Mouse (Mus musculus) layer of hippocampus, postnatal 36 days (tissue): Measurements from ENCODE around the gene Dpysl5. TPM values are rescaled to one million over a fixed set of nuclear protein-coding genes. Genes with fewer than 3 reads are reported as not detected.

Experiments used
- DNase-seq, 2 experiments: peaks; one replicate each; pipeline ENCODE4 v3.0.0; 2022
- total RNA-seq, 2 experiments: library from RNA; stranded (reverse); gene quantifications; 2 replicates each; pipeline ENCODE4 v1.2.3; 2021

Gene Dpysl5
- total RNA-seq, 2 experiments from 2014 or later = 35.6 to 40.2 TPM

DNA sequence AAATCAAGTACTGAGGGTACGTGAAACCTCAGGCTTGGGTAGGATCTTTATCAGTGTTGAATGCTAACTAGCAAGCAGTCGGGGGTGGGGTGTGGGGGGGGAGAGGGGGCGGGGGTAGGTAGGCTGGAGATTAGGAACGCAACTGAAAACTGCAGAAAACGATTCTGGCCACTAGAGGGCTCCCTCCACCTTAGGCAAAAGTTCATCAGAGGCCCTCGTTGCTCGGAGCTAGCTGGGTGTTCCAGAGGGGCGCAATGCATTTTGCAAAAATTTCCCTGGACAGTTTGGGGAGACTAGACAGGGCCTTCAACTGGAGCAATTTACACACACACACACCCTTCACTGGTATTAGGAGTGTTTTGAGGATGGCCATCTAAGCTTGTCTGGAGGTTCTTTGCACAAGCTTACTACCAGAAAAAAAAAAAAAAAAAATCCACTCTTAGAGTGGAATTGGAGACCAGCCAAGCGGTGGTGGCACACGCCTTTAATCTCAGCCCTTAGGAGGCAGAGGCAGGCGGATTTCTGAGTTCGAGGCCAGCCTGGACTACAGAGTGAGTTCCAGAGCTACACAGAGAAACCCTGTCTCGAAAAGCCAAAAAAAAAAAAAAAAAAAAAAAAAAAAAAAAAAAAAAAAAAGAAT, 1.5 kb upstream of the Dpysl5 start:
- peak; percentile 72 to 79 for DNase-seq

DNA sequence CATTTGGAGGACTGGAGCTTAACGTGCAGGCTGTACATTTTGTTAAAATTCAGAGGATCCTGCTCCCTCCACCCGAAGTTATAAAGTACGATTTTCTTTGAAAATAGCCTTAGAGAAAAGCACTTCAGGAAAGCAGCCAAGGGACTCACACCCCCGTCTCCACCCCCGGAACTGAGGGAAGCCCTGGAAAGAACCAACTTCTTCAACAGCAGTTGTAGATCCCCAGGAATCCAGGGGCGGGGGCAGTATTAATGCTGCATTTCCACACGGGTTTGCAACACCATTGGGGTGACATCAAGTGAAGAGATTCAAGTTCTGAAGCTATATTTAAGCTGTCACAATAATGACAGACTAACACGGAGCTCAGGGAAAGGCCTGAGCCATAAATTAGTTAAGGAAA, 878 bp upstream of the Dpysl5 start:
- DNase-seq = peak; percentile 19

DNA sequence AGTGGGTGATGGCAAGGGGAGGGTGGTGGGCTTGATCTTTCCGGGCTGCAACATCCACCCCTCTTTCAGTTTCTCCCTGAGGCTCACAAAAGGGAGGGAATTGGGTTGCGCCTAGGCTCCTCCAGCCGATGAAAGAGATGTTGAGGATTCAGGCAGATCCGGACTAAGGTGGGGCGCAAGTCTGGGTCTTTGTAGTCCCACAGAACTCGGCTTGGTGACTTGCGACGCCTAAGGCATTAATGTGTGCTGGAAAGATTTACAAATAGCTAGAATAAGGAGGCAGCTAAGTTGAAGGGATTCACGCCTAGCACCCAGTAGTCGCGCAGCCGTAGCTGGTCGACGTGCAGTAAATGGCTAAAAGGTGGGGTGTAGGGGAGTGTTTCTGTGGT, 632 bp downstream of the Dpysl5 start:
- DNase-seq = peak in 1 of 2 experiments; percentile 8

DNA sequence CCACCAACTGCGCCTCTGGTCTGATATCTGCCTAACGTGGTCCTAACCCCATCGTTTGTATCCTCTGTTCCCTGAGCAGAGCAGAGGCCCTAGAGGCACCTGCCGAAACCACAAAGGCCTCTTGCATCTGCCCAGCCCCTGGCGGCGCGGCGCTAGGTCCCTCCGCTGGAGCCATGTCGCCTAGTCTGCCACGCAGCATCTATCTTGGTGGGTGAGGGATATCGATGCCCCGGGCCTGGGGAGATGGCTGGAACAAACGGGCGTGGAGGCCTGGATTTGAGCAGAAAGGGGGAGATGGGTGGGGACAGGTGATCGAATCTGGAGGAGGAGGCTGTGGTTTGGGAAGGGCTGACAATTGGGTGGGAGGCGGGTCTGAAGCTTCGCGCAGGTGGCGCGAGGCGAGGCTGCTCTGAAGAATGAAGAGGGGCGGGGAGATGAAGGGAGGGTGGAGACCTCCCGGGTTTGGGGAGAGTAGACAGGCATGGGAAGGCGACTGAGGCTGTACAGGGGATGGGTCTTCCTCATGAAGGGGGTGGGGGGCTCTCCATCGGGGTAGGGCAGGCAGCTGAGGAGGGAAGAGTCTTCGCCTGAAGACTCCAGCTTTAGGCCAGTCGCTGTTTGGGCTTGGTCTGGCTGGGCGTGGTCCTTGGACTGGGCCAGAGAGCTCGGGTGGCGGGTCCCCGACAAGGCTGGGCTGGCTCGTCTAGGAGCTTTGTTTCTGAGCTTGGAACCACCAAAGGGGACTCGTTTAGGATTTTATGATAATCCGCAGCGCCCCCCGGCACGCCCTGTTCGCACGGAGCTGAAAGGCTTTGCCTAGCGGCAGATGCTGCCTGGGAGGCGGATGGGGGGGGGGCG, 1.3 kb downstream of the Dpysl5 start:
- peak in 1 of 2 experiments; percentile 19 for DNase-seq

DNA sequence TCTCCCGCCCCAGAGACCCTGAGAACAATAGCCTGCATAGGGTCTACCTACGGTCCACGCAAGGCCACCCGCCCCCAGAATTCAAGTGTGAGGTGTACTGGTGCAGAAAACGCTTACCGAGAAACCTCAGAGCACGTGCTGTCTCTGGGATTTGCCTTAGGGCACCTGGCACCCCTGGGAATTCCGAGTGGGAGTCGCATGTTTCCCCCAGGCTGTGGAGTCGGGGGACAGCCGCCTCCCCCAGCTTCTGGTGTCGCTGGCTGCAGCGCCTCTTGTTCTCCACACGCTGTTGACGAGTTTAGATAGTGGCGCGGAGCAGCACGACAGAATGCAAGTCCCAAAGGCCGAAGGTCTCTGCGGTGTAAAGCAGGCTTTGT, 1.9 kb downstream of the Dpysl5 start:
- DNase-seq = peak; percentile 20 to 23

DNA sequence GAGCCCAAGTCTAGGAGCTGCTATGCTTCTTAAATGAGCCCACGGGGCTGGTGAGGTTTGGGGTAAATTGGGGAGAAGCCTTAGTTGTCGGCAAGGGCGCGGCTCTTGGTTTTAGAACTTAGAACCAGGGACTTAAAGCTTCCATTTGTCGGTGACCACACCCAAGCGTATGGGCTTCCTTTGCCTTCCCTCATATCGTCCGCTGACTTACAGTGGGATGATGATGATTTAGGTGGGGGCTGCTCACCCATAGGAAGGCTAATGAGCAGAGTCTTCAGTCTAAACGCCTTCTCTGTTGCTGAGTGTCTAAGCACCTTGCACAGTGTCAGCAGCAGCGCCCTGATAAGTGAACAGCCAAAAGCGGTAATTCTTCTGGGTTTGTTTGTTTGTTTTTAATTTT, 2.3 kb downstream of the Dpysl5 start:
- DNase-seq = no peak

DNA sequence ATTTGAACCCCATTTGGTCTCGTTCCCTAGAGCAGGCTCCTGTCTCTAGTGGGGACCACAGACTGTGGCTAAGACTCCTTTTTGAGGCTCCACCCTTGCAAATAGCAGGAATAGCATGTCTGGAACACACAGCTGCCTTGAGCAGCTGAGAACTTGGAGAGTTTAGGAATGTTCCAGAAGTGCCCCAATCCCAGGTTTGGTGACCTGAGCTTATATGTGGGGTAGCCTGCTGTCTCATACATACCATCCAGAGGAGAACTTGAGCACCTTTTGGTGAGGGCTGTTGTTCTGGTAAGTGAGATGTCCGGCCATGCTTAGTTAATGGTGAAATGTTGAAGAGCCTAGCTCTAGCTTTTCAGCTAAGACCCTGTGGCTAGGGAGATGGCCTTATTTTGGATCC, 4.9 kb downstream of the Dpysl5 start:
- no peak for DNase-seq

DNA sequence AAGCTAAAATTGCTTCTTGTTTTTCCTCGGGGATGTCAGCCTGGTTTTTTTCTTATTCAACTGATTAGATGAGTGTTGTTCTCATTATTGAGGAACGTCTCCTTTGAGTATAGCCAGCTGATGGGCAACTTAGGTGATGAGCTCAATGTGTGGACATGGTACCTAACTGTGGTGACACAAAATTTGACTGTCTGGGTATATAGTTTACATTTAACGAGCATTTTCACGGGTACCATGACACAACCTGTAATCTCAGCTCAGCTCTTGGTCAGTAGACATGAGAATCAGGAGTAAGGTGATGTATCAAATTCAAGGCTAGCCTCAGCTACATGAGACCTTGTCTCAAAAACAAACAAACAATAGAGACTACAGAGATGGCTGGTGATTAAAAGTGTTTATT, 6.1 kb downstream of the Dpysl5 start:
- no peak for DNase-seq

DNA sequence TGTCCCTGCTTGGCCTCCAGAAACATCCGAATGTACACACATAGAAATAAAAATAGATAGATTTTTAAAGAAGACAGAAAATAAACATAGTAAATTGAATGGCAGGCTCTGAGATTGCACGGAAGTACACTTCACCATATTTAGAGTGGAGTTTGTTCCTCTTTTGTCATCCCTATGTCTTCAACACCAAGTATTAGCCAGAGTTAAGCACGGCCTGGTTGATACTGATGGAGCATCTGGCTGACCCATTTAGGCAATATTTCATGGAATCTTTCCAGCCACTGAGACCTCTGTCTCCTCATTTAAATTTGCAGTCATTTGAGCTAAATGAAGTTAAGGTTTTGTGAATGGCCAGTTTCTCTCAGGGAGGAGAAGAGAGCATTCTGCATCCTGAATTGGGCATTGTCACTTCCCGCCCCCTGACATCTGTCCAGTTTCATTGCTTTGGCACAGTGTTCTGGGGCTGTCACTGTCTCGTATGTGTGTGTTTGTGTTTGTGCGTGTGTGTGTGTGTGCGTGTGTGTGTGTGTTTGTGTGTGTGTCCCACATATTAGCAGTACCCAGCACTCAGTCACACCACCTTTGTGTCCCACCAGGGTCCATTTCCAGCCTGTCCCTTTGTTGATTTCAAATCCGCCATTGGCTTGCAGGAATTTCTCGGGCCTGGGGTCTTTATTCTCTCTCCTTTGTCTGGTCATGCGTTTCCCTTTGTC, 6.8 kb downstream of the Dpysl5 start:
- no peak for DNase-seq

DNA sequence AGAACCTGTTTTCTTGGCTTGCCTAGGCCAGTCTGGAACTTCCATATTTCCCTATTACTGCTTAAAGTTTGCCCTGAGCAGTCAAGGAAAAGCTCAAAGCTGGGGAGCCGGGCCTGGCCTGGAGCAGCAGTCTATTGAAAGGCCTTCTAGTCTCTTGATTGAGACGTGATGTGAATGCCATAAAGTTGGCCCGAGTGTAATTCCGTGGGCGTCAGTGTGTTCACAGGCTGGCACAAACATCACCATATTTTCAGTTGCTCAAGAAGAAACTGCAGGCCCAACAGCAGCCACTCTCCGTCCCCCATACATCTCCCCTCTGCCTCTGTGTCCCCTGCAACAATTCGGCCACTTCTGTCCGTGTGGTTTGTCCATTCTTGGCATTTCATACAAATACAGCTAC, 10.6 kb downstream of the Dpysl5 start:
- peak; percentile 11 to 26 for DNase-seq

DNA sequence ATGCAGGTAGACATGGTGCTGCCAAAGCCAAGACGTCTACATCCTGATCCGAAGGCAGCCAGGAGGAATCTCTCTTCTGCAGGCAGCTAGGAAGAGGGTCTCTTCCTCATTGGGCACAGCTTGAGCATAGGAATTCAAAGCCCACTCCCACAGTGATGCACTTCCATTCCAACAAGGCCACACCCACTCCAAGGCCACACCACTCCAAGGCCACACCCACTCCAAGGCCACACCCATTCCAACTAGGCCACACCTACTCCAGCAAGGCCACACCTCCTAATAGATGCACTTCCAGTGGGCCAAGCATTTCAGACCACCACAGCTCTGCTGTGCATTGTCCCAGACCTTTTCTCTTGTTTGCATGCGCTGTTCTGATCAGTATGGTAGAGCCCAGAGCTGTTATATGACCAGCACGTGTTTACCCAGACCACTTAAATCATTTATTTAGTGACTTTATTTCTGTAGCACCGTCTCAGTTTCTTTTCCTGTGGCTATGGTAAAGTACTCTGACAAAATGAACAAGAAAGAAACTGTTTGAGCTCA, 14.9 kb downstream of the Dpysl5 start:
- DNase-seq = no peak

DNA sequence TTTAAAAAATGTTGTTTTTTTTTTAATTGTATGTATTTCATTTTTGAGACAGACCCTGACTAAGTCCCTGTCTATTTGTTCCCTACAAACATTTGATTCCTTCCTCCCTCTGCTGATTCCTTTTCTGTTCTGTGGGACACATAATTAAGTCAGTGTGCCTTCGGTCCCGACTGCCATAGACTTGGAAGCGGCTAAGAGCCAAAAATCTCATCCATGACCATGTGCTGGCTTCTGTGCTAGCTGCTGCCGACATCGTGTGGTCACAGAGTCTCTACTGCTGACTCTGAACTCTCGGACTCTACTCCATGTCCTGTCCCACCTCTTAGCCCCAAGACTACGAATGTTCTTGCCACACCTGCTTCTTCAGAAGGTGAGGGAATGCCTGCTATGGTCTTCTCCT, 21.1 kb downstream of the Dpysl5 start:
- no peak for DNase-seq

DNA sequence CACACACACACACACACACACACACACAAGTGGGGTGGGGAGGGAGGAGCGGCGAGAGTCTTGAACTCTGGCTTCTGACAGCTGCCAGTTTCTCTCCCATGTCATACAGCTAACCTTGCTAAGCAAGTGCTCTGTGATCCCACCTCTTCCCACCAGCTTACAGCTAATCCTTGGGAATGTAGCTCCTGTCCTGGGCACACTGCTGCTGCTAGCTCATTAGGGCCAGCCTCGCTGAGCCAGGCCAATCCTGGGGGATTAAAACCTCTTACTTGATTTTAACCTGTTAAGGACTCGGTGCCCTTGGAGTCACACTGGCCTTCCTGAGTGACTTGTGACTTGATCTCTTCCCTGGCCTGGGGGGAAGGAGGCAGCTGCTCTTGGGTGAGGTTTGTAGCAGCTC, 23.3 kb downstream of the Dpysl5 start:
- no peak for DNase-seq

DNA sequence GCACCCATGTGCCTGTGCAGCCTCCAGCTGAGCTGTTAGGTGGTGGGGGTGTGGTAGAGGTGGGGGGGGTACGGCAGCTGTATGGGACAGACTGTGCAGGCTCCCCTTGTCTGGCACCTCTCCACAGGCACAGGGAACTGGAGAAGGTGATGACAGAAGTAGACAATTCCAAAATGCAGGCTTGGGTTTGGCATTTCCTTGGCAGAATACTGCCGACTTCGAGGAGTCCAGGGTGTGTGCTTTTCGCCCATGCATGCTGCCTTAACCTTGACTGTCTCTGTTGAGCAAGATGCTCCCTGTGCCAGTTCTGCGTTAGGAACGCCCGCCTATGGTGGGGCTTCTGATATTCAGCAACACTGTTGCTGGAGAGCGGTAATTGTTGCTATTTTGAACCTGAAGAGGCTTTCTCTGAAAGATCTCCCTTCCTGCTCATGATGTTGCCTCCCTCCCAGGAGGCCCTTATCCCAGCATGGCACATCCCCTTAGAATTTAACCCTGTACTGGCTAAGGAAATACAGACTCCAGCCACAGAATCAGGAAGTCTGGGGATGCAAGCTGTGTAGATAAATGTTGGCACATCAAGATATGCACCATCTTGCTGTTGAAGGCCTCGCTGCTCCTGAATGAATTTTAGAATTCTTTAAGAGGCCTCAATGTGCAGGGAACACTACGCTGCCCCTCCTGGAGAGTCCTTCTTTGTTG, 26.9 kb downstream of the Dpysl5 start:
- DNase-seq = peak in 1 of 2 experiments; percentile 23

DNA sequence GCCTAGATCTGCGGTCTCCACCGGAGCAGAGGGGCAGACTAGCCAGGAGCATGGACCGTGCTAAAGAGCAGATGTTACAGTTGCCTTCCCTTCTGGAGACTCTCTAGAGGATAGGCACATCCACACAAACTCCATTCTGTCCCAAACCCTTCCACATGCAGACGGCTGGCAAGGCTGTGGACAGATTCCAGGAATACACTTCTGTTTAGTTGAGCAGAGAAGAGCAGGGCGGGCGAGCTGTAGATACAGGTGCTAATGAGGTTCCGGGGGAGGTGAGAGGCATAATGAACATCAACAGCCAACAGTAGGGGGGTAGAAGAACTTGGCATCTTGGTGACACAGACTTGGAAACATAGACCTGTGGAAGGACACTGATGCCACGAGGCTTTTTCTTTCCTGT, 28.2 kb downstream of the Dpysl5 start:
- no peak for DNase-seq

DNA sequence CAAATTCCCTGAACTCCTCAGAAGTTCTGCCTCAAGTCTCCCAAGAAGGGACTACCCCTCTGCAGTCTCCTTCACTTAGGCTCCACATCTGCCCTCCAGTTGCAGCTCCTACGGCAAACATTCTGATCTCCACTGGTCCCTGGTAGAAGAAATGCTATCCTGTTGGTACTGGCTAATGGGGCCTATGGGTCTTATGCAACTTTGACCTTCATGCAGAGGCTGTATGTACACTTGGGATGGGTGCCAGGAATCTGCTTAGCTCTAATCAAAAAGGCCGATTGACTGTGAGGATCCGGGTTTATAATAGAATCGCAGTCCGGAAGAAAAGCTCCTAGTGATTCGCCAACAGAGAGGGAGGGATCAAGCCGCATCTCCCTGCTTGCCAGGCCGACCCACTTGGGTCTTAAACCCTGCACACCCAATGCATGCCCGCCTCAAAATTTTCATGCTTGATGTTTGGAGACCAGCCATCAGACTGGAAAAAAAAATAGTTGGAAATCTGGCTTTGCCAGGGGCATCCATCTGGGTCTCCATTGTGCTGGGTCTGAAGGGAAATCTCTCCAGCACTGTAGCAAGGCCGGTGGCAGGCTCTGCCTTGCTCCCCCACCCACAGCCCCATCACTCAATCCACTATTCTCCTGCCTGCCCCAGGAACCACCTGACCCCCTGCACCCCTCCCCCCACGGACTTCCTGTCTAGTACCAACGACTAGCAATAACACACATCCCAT, 38.4 kb downstream of the Dpysl5 start:
- no peak for DNase-seq

DNA sequence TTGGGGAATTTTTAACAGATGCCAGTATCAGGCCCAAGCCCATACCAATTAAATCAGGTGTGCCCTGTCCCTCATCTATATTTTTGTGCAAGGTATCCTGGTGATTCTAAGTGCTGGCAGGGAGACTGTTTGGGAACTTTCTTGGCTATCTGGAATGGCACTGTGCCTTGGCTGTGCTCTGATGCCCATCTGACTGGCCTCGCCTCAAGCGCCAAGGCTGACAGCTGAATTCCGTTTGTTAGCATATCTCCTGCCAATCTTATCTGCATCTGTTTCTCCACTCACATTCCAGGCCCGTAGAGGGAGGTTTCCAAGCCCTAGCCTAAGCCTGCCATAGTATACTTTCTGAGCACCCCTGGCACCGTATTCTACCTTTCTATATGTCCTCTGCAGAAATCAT, 39.7 kb downstream of the Dpysl5 start:
- no peak for DNase-seq

DNA sequence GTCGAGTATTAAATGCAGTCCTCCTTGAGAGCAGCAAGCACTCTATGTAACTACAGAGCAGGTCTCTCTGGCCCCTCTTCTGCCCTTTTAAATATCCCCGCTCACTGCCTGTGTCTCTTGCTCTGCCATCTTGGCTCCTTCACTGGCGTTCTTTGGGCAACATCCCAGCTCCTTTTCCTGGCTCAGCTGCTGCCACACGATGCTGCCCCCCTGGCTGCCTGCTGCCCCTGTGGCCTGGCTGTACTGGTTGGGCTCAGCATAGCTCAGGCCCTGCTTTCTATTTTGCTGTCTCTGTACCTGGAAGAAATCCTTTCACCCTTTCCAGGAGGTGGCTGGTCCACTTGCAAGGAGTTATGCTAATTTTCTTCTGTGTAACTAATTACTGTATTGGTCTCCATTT, 41.8 kb downstream of the Dpysl5 start:
- DNase-seq = peak in 1 of 2 experiments; percentile 30

DNA sequence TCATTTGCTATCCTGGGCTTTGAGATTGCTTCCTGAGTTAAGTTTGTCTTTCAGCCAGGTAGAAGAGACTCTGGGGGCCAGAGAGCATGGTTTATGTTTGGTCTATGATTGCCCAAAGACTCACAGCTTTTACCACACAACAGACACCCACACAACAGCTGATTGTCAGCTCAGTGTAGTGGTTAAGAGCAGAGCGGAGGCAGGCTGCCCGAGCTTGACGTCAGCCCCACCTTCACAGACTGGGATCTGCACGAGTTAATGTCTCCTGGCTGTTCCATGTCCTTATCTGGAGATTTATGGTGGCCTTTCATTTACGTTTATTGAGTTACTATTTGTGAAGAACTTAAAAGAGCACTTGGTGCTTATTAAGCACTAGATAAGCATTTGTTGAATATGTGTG, 43.9 kb downstream of the Dpysl5 start:
- DNase-seq = peak; percentile 27 to 48

DNA sequence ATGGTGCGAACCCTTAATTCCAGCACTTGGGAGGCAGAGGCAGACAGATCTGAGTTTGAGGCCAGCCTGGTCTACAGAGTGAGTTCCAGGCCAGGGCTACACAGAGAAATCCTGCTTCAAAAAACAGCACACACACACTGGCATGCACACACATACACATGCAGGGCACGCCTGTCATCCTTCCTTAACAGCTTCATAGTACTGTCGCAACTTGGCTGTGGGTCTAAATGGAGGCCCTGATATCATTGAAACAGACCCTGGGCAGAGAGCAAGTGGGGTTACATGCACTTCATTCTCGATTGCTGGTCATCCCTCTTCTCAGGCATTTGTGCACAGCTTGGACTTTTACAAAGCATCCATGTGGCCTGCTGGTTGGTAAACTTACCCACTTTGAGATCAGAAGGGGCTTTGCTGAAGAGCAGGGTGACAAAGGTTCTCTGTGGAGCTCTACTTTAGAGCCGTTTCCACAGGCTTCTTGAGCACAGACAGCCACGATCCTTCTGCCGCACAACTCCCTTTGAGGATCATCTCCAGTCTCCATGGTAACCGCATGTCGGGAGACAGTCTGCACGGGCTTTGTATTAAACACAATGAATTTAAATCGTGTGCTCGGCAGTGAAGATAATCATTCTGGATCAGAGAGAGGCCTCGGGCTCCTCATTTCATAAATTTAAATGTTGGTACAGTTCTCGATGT, 51.6 kb downstream of the Dpysl5 start:
- peak in 1 of 2 experiments; percentile 48 for DNase-seq

DNA sequence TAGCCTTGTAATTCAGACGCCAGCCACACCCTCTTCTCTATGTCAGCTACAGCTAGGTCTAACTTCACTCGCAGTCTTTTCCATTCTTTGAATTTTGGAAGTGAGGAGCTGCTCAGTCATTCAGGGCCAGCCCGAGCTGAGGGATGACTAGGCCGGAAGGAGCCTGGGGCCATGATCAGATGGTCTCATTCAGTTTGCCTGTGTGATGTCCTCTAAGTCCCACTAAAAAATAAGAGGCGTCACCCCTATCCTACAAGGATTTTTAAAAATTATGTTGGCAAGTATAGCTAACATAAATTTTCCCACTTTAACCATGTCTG, 52.1 kb downstream of the Dpysl5 start:
- no peak for DNase-seq
